Mouse (Mus musculus) hindbrain, embryonic 13.5 days (tissue): ENCODE data around the gene Trip6. TPM values are rescaled to one million over a fixed set of nuclear protein-coding genes. Genes with fewer than 3 reads are reported as not detected.

Experiments
- ATAC-seq: fragments of 200-750 bp; cut with Nextera tagmentation; 2 replicates; pipeline ENCODE4 v1.8.0; 2017; ENCODE audit warnings: moderate TSS enrichment; ENCODE audit not compliant: low FRiP score
- H3K27ac ChIP-seq: fragments of 300-500 bp; sonication (generic); 2 replicates; pipeline ENCODE4 v1.5.1; 2015; ENCODE audit warnings: inconsistent platforms, mild to moderate bottlenecking, moderate library complexity
- H3K27me3 ChIP-seq: fragments of 300-500 bp; sonication (generic); 2 replicates; pipeline ENCODE4 v1.6.1; 2015; ENCODE audit warnings: mild to moderate bottlenecking, inconsistent platforms
- H3K36me3 ChIP-seq: fragments of 300-500 bp; sonication (generic); 2 replicates; pipeline ENCODE4 v1.6.1; 2015; ENCODE audit warnings: mild to moderate bottlenecking, inconsistent platforms
- H3K4me1 ChIP-seq: fragments of 300-500 bp; sonication (generic); replicated peaks from 2 replicates; pipeline ENCODE4 v1.6.1; 2015; ENCODE audit warnings: inconsistent platforms
- H3K4me2 ChIP-seq: fragments of 300-500 bp; sonication (generic); 2 replicates; pipeline ENCODE4 v1.6.1; 2015; ENCODE audit warnings: inconsistent platforms, mild to moderate bottlenecking, moderate library complexity
- H3K4me3 ChIP-seq: fragments of 300-500 bp; sonication (generic); 2 replicates; pipeline ENCODE4 v1.5.1; 2015; ENCODE audit warnings: mild to moderate bottlenecking, inconsistent platforms
- H3K9ac ChIP-seq: fragments of 300-500 bp; sonication (generic); 2 replicates; pipeline ENCODE4 v1.6.1; 2015; ENCODE audit warnings: mild to moderate bottlenecking, inconsistent platforms
- H3K9me3 ChIP-seq: fragments of 300-500 bp; sonication (generic); 2 replicates; pipeline ENCODE4 v1.6.1; 2016; ENCODE audit warnings: inconsistent platforms
- WGBS: fragments of 180-500 bp; shearing (Covaris S2); methylation state at CpG from one replicate; pipeline ENCODE4 v1.1.7; 2015; 5-methylcytosine and 5-hydroxymethylcytosine counted together
- polyA plus RNA-seq: library from polyadenylated mRNA; unstranded; fragments of >200 nt; fragmentation: Nextera tagmentation; extraction: Ambion mirVana; gene quantifications from 2 replicates; pipeline ENCODE4 v1.2.1, GENCODE M21; 2015

The Trip6 gene
- 19.2 and 20.0 TPM in 2 replicates for polyA plus RNA-seq

- Histone ChIP-seq H3K9me3 (no peaks in the 10 kb centered on the region), H3K27me3 (peaks cover 11% of the 10 kb centered on the region; the same call in 1 of the 2 replicates), H3K4me3 (peak within 1 kb of the TSS; percentile 41), H3K4me2 (peak within 1 kb of the TSS; percentile 60), H3K36me3 (peaks cover 51% of the 10 kb centered on the region), H3K9ac (peak within 1 kb of the TSS; percentile 72), H3K4me1 (peaks cover 36% of the 10 kb centered on the region), H3K27ac (peak within 1 kb of the TSS; percentile 76)
- WGBS, result 15% methylated on average over 30 of the region's 30 CpGs
- ATAC-seq, result peak; percentile 78
These were observed at the start of gene Trip6 for GRCm38 (mm10) chr5:137314193-137315083. Trip6 (minus strand) TSS chr5:137314404.

- ATAC-seq, result no peak
- no peak overlapping the region for H3K27ac ChIP-seq
- H3K27me3 ChIP-seq, result no peaks in the 10 kb centered on the region
- peaks cover 43% of the 10 kb centered on the region for H3K36me3 ChIP-seq
- no peaks in the 10 kb centered on the region for H3K4me1 ChIP-seq
- WGBS, result 42% methylated on average over 7 of the region's 7 CpGs
- no peaks in the 10 kb centered on the region for H3K9me3 ChIP-seq
- H3K4me2 ChIP-seq, result no peak overlapping the region
- no peak overlapping the region for H3K9ac ChIP-seq
- H3K4me3 ChIP-seq, result no peak overlapping the region
These were observed 44.2 kb upstream of the Trip6 start for GRCm38 (mm10) chr5:137358382-137358781.

GRCm38 (mm10) chr5:137354091-137354490 is 39.9 kb upstream of the Trip6 start:
- H3K4me3 ChIP-seq, result no peak overlapping the region
- no peak overlapping the region for H3K9ac ChIP-seq
- no peak for ATAC-seq
- peaks cover 25% of the 10 kb centered on the region for H3K27me3 ChIP-seq
- peaks cover 32% of the 10 kb centered on the region for H3K4me1 ChIP-seq
- H3K36me3 ChIP-seq, result peaks cover 13% of the 10 kb centered on the region; the same call in 1 of the 2 replicates
- no peaks in the 10 kb centered on the region for H3K9me3 ChIP-seq
- no peak overlapping the region for H3K27ac ChIP-seq
- 90% methylated on average over 17 of the region's 17 CpGs for WGBS
- no peak overlapping the region for H3K4me2 ChIP-seq

- 23% methylated on average over 16 of the region's 16 CpGs for WGBS
These were observed 38.1 kb upstream of the Trip6 start for GRCm38 (mm10) chr5:137352011-137352975.

GRCm38 (mm10) chr5:137351394-137351793 is 37.2 kb upstream of the Trip6 start:
- no peaks in the 10 kb centered on the region for H3K9me3 ChIP-seq
- 11% methylated on average over 4 of the region's 4 CpGs for WGBS
- ATAC-seq, result no peak
- peak overlapping the region; percentile 8 for H3K27ac ChIP-seq
- H3K36me3 ChIP-seq, result peaks cover 7% of the 10 kb centered on the region; the same call in 1 of the 2 replicates
- H3K9ac ChIP-seq, result peak overlapping the region; percentile 78
- peaks cover 40% of the 10 kb centered on the region for H3K27me3 ChIP-seq
- peak overlapping the region; percentile 94 for H3K4me2 ChIP-seq
- H3K4me1 ChIP-seq, result peaks cover 43% of the 10 kb centered on the region
- peak overlapping the region; percentile 55 for H3K4me3 ChIP-seq

More at GRCm38 (mm10) chr5:137352011-137352975, 38.1 kb upstream of the Trip6 start:
- H3K4me3 ChIP-seq, result peak overlapping the region; percentile 55
- peak overlapping the region; percentile 78 for H3K9ac ChIP-seq
- ATAC-seq, result no peak
- H3K4me2 ChIP-seq, result peak overlapping the region; percentile 94
- peak overlapping the region; percentile 8 for H3K27ac ChIP-seq
- no peaks in the 10 kb centered on the region for H3K9me3 ChIP-seq
- H3K4me1 ChIP-seq, result peaks cover 43% of the 10 kb centered on the region
- H3K27me3 ChIP-seq, result peaks cover 40% of the 10 kb centered on the region
- peaks cover 7% of the 10 kb centered on the region; the same call in 1 of the 2 replicates for H3K36me3 ChIP-seq

GRCm38 (mm10) chr5:137351058-137351380 is 36.8 kb upstream of the Trip6 start:
- no peak for ATAC-seq
- Histone ChIP-seq H3K4me2 (peak overlapping the region; percentile 94), H3K4me3 (peak overlapping the region; percentile 55), H3K27me3 (peaks cover 40% of the 10 kb centered on the region), H3K36me3 (peaks cover 5% of the 10 kb centered on the region; the same call in 1 of the 2 replicates), H3K9me3 (no peaks in the 10 kb centered on the region), H3K9ac (peak overlapping the region; percentile 78), H3K4me1 (peaks cover 43% of the 10 kb centered on the region), H3K27ac (peak overlapping the region; percentile 8)
- 2% methylated on average over 8 of the region's 8 CpGs for WGBS

- WGBS, result under 1% methylated on average over 51 of the region's 55 CpGs
- Histone ChIP-seq H3K4me2 (peak overlapping the region; percentile 94), H3K9me3 (no peaks in the 10 kb centered on the region), H3K27ac (peak overlapping the region; percentile 78), H3K36me3 (peaks cover 4% of the 10 kb centered on the region; the same call in 1 of the 2 replicates), H3K9ac (peak overlapping the region; percentile 78), H3K4me1 (peaks cover 43% of the 10 kb centered on the region), H3K4me3 (peak overlapping the region; percentile 55), H3K27me3 (peaks cover 40% of the 10 kb centered on the region)
- ATAC-seq, result peak; percentile 57
These were observed 36.2 kb upstream of the Trip6 start for GRCm38 (mm10) chr5:137350205-137351057.

- peak within 1 kb of the TSS; percentile 78 for H3K9ac ChIP-seq
- peaks cover under 1% of the 10 kb centered on the region; the same call in 1 of the 2 replicates for H3K36me3 ChIP-seq
- no peaks in the 10 kb centered on the region for H3K9me3 ChIP-seq
- H3K27me3 ChIP-seq, result peaks cover 40% of the 10 kb centered on the region
- peaks cover 43% of the 10 kb centered on the region for H3K4me1 ChIP-seq
- H3K4me3 ChIP-seq, result peak within 1 kb of the TSS; percentile 55
- peak within 1 kb of the TSS; percentile 78 for H3K27ac ChIP-seq
- ATAC-seq, result peak; percentile 91
- under 1% methylated on average over 32 of the region's 32 CpGs for WGBS
- H3K4me2 ChIP-seq, result peak within 1 kb of the TSS; percentile 94
These were observed 35.4 kb upstream of the Trip6 start, which contains the start of gene Ephb4 for GRCm38 (mm10) chr5:137349384-137350204. Ephb4 (plus strand) TSS chr5:137350109.

GRCm38 (mm10) chr5:137348482-137349383 is 34.5 kb upstream of the Trip6 start:
- H3K36me3 ChIP-seq, result no peaks in the 10 kb centered on the region
- peaks cover 43% of the 10 kb centered on the region for H3K4me1 ChIP-seq
- H3K4me2 ChIP-seq, result peak overlapping the region; percentile 94
- under 1% methylated on average over 33 of the region's 33 CpGs for WGBS
- 0 out of 2 replicates have a peak, but pooled peaks have one; percentile 47 for ATAC-seq
- H3K27me3 ChIP-seq, result peaks cover 40% of the 10 kb centered on the region
- H3K9me3 ChIP-seq, result no peaks in the 10 kb centered on the region
- peak overlapping the region; percentile 78 for H3K9ac ChIP-seq
- peak overlapping the region; percentile 32; the same call in 1 of the 2 replicates for H3K27ac ChIP-seq
- H3K4me3 ChIP-seq, result peak overlapping the region; percentile 55

- Histone ChIP-seq H3K9ac (no peak overlapping the region), H3K4me1 (peaks cover 42% of the 10 kb centered on the region), H3K4me2 (no peak overlapping the region), H3K27ac (no peak overlapping the region), H3K36me3 (no peaks in the 10 kb centered on the region), H3K4me3 (no peak overlapping the region), H3K9me3 (no peaks in the 10 kb centered on the region), H3K27me3 (peaks cover 40% of the 10 kb centered on the region)
- 26% methylated on average over 7 of the region's 7 CpGs for WGBS
- ATAC-seq, result no peak
These were observed 33.7 kb upstream of the Trip6 start for GRCm38 (mm10) chr5:137347856-137348255.
